Mouse (Mus musculus) kidney, embryonic 16.5 days (tissue): ENCODE data around the gene Klhl28. TPM values are rescaled to one million over a fixed set of nuclear protein-coding genes. Genes with fewer than 3 reads are reported as not detected.
A peak's percentile ranks its signal among the peaks of the same experiment; 100 is the strongest.

Experiments used
- ATAC-seq: fragments of 200-750 bp; cut with Nextera tagmentation; 2 replicates; pipeline ENCODE4 v1.8.0; 2017; ENCODE audit warnings: moderate TSS enrichment; ENCODE audit not compliant: low FRiP score, low TSS enrichment
- H3K27ac ChIP-seq: fragments of 300-500 bp; sonication (generic); 2 replicates; pipeline ENCODE4 v1.5.1; 2014; ENCODE audit warnings: low read length
- H3K27me3 ChIP-seq: fragments of 300-500 bp; sonication (generic); 2 replicates; pipeline ENCODE4 v1.6.1; 2014; ENCODE audit warnings: low read length, control low read depth, mixed read lengths; ENCODE audit not compliant: insufficient read depth
- H3K36me3 ChIP-seq: fragments of 300-500 bp; sonication (generic); 2 replicates; pipeline ENCODE4 v1.6.1; 2014; ENCODE audit warnings: low read length, control low read depth, mixed read lengths; ENCODE audit not compliant: insufficient read depth
- H3K4me1 ChIP-seq: fragments of 300-500 bp; sonication (generic); 2 replicates; pipeline ENCODE4 v1.6.1; 2014; ENCODE audit warnings: low read length, control low read depth, mixed read lengths; ENCODE audit not compliant: insufficient read depth
- H3K4me2 ChIP-seq: fragments of 300-500 bp; sonication (generic); replicated peaks from 2 replicates; pipeline ENCODE4 v1.6.1; 2014; ENCODE audit warnings: low read depth, low read length
- H3K4me3 ChIP-seq: fragments of 300-500 bp; sonication (generic); 2 replicates; pipeline ENCODE4 v1.5.1; 2014; ENCODE audit warnings: mild to moderate bottlenecking, low read length
- H3K9ac ChIP-seq: fragments of 300-500 bp; sonication (generic); replicated peaks from 2 replicates; pipeline ENCODE4 v1.6.1; 2014; ENCODE audit warnings: low read length
- H3K9me3 ChIP-seq: fragments of 300-500 bp; sonication (generic); 2 replicates; pipeline ENCODE4 v1.6.1; 2016; ENCODE audit warnings: low read length, control low read depth
- WGBS: fragments of 180-500 bp; shearing (Covaris S2); extraction: QIAGEN DNeasy Blood & Tissue Kit; methylation state at CpG from one replicate; pipeline ENCODE4 v1.1.7; 2014; 5-methylcytosine and 5-hydroxymethylcytosine counted together
- polyA plus RNA-seq: library from polyadenylated mRNA; unstranded; fragments of >200 nt; fragmentation: Nextera tagmentation; extraction: Ambion mirVana; gene quantifications from 2 replicates; pipeline ENCODE4 v1.2.1, GENCODE M21; 2015

The Klhl28 gene
- polyA plus RNA-seq, 1 experiment from 2014 or later, result 9.0 TPM

DNA sequence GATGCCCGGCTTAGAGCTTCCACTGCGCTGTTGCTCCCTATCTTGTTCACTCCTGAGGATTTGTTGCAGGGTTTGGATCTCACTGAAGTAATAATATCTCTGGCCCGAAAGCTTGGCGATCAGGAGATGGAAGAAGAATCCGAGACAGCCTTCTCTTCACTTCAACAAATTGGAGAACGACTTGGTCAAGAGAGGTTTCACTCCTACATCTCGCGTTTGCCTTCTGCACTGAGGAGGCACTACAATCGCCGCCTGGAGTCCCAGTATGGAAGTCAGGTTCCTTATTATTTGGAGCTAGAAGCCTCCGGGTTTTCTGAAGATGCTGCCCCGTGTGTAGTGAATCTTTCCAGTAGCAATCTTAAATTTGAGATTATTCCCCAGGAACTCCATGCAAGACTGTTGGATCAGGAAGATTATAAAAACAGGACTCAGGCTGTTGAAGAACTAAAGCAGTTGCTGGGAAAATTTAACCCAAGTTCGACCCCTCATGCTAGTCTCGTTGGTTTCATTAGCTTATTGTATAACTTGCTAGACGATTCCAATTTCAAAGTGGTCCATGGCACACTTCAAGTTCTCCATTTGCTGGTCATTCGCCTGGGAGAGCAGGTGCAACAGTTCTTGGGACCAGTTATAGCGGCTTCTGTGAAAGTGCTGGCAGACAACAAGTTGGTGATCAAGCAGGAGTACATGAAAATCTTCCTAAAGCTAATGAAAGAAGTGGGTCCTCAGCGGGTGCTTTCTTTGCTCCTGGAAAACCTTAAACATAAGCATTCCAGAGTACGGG is 1.5 kb upstream of the Klhl28 start:
- Histone ChIP-seq H3K4me2 (peak overlapping the region; percentile 95), H3K9me3 (no peaks in the 10 kb centered on the region), H3K9ac (peak overlapping the region; percentile 96), H3K27me3 (no peaks in the 10 kb centered on the region), H3K27ac (peak overlapping the region; percentile 94), H3K4me1 (peaks cover 32% of the 10 kb centered on the region), H3K4me3 (peak overlapping the region; percentile 79), H3K36me3 (no peaks in the 10 kb centered on the region)
- 3% methylated on average over 19 of the region's 19 CpGs for WGBS
- ATAC-seq, result no peak

DNA sequence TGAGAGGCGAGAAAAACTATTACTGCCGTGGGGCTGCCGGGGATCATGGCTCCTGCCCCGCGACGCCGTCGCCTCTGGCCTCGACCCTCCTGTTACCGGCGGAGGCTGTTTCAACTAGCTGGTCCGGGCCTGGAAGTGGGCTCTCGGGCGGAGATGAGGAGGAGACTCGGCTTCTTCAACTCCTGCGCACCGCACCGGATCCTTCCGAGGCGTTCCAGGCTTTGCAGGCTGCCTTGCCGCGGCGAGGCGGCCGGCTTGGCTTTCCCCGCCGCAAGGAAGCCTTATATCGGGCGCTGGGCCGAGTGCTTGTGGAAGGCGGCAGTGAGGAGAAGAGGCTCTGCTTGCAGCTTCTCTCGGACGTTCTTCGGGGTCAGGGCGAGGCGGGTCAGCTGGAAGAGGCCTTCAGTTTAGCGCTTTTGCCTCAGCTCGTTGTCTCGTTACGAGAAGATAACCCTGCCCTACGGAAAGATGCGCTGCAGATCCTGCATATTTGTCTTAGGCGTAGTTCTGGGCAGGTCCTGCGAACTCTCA is 832 bp upstream of the Klhl28 start:
- no peaks in the 10 kb centered on the region for H3K27me3 ChIP-seq
- peaks cover 28% of the 10 kb centered on the region for H3K4me1 ChIP-seq
- peak overlapping the region; percentile 94 for H3K27ac ChIP-seq
- peak overlapping the region; percentile 95 for H3K4me2 ChIP-seq
- peak; percentile 18; the same call in 1 of the 2 replicates for ATAC-seq
- whole genome bisulfite sequencing, result under 1% methylated on average over 44 of the region's 44 CpGs
- no peaks in the 10 kb centered on the region for H3K9me3 ChIP-seq
- peak overlapping the region; percentile 79 for H3K4me3 ChIP-seq
- peak overlapping the region; percentile 96 for H3K9ac ChIP-seq
- no peaks in the 10 kb centered on the region for H3K36me3 ChIP-seq

DNA sequence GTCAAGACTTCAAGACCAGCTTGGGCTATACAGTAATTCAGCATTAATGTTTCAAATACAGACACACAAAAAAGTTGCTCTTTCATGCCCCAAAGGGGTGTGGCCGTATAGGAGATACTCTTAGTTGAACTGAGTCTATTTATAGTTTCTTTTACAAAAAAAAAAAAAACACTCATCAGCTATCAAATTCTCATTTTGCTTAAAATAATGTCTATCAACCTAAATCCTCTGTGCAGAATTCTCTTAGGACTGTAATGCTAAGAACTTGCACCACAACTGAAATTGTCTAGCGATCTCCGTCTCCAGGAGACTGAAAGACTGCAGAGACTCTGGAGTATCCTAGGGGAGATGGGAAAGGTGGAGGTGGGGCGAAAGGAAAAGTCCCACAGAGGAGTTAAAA is 774 bp downstream of the Klhl28 start:
- WGBS, result 15% methylated on average over 4 of the region's 4 CpGs
- Histone ChIP-seq H3K4me3 (peak overlapping the region; percentile 79), H3K9ac (peak overlapping the region; percentile 70), H3K27me3 (no peaks in the 10 kb centered on the region), H3K4me2 (peak overlapping the region; percentile 92), H3K27ac (no peak overlapping the region), H3K9me3 (no peaks in the 10 kb centered on the region), H3K4me1 (peaks cover 16% of the 10 kb centered on the region), H3K36me3 (no peaks in the 10 kb centered on the region)
- no peak for ATAC-seq

DNA sequence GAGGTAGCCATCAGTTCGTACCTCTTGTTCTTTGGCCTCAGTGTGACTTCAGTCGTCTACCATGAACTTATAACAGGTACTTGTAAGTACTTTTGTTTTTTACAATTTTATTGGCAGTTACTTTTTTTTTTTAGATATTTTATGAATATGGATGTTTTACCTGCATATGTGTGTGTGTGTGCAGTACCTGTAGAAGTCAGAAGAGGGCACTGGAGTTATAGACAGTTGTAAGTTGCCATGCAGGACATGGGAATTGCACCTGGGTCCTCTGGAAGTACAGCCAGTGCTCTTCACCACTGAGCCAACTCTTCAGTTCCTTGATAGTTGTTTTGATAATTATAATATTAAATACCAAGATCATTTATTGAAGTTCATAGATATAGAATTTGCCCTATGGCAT is 27.8 kb downstream of the Klhl28 start:
- no peaks in the 10 kb centered on the region for H3K9me3 ChIP-seq
- no peak overlapping the region for H3K27ac ChIP-seq
- 89% methylated on average over 2 of the region's 2 CpGs for WGBS
- peaks cover 9% of the 10 kb centered on the region; the same call in 1 of the 2 replicates for H3K36me3 ChIP-seq
- H3K4me1 ChIP-seq, result no peaks in the 10 kb centered on the region
- no peak overlapping the region for H3K9ac ChIP-seq
- no peak overlapping the region for H3K4me3 ChIP-seq
- H3K4me2 ChIP-seq, result no peak overlapping the region
- H3K27me3 ChIP-seq, result no peaks in the 10 kb centered on the region
- ATAC-seq, result no peak

DNA sequence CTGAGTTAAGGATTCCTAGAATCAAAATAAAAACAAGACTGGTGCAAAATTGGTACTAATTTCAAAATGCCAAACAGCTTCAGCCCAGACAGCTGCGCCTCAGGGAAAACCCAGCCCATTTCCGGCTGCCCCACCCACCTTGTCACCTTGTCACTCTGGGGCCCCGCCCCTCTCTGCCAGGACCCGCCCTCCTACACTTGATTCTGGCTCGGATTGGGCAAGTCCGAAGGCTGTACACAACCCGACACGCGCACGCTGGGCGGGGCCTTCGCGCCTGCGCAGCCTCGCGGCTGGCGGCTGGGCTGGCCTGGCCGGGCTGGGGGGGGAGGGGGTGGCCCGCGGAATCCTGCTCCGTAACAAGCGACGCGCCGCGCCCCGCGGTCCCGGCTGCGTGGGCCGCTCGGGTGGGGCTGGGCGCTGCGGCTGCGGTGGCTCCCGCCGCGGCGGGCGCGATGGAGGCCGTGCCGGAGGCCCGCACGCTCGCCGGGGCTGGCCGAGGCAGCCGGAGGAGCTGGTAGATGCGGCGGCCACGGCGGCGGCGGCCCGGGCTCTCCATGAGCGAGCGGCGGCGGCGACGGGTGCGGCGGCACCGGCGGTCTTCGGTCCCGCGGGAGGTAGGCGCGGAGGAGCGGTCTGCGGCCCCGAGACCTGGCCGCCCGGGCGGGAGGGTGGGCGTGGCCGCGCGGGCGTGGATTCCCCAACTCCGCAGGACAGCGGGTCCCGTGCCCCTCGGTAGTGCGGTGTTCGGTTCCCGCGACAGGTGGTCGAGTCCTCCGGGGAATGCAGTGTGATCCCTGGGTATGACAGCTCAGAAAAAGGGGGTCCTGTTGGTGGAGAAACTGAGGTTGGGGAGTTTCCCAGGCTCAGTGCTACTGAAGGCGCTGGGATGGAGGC is 47.5 kb downstream of the Klhl28 start, which contains the start of gene Gm527:
Gm527 (plus strand) TSS at position 329 of the 894 bp plus-strand sequence.
- H3K9me3 ChIP-seq, result no peaks in the 10 kb centered on the region
- H3K36me3 ChIP-seq, result no peaks in the 10 kb centered on the region
- H3K4me1 ChIP-seq, result no peaks in the 10 kb centered on the region
- H3K9ac ChIP-seq, result peak within 1 kb of the TSS; percentile 83
- H3K27ac ChIP-seq, result no peak within 1 kb of the TSS
- H3K27me3 ChIP-seq, result no peaks in the 10 kb centered on the region
- under 1% methylated on average over 59 of the region's 93 CpGs for WGBS
- H3K4me3 ChIP-seq, result peak within 1 kb of the TSS; percentile 83
- H3K4me2 ChIP-seq, result peak within 1 kb of the TSS; percentile 94
- ATAC-seq, result peak; percentile 100

DNA sequence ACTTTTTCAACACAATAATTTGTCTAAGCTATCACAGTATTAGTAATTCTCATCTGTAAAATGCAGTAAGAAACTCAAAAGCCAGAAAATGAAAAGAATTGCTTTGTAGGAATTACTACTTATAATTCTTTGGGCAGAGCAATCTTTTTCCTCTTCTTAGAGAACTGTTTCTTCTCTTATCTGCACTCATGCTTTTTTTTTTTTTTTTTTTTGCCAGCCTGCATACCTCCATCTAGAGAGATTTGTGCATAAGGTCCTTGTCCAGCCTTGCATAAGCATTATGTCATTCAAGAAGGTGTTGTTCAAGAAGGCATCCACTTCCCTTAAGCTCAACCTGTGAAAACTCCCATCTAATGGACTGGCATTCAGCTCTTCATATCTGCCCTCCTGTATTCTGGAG is 48.6 kb downstream of the Klhl28 start:
- Histone ChIP-seq H3K36me3 (no peaks in the 10 kb centered on the region), H3K4me2 (no peak overlapping the region), H3K9me3 (no peaks in the 10 kb centered on the region), H3K27me3 (no peaks in the 10 kb centered on the region), H3K27ac (no peak overlapping the region), H3K4me1 (no peaks in the 10 kb centered on the region), H3K9ac (no peak overlapping the region), H3K4me3 (no peak overlapping the region)
- ATAC-seq, result no peak

DNA sequence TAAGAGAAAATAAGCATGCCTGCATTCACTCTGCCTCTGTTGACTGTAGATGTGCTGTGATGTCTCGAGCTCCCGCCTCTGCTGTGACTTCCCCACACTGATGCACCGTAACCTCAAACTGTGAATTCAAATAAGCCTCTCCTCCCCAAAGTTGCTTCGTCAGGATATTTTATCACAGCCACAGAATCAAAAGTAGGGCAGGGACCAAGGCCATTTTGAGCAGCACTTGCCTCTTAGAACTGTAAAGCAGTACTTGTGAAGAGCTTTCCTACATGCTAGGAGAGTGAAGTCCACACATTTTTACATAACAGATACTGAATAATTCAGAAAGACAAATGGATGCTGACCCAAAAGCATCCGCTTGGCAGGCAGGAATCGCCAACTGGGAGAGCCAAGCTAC is 52.3 kb downstream of the Klhl28 start:
- H3K27ac ChIP-seq, result no peak overlapping the region

DNA sequence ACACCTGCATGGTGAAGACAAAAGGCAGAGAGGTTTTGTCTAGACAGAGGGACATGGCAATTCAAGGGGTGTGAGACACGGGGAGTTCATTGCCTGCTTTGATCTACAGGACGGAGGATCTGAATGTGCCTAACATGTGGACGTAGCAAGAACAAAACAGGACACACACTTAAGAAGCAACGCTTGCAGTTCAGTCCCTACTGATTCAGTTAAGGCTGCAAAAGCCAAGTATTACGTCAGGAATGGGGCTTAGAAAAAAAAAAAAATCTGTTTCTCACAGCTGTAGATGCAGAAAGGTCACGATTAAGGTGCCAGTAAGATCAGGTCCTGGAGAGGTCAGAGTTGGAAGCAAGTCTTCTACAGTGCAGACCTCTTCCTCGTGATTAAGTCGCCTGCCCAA is 62.1 kb downstream of the Klhl28 start:
- ATAC-seq, result no peak
- 55% methylated on average over 8 of the region's 8 CpGs for WGBS
- H3K9ac ChIP-seq, result no peak overlapping the region
- no peak overlapping the region for H3K4me3 ChIP-seq
- no peak overlapping the region for H3K4me2 ChIP-seq
- H3K27me3 ChIP-seq, result no peaks in the 10 kb centered on the region
- H3K27ac ChIP-seq, result no peak overlapping the region
- H3K36me3 ChIP-seq, result no peaks in the 10 kb centered on the region
- H3K4me1 ChIP-seq, result peaks cover 12% of the 10 kb centered on the region
- H3K9me3 ChIP-seq, result no peaks in the 10 kb centered on the region

More for the DNA sequence above, 52.3 kb downstream of the Klhl28 start:
- 68% methylated on average over 6 of the region's 6 CpGs for WGBS
- Histone ChIP-seq H3K36me3 (no peaks in the 10 kb centered on the region), H3K4me1 (no peaks in the 10 kb centered on the region), H3K4me3 (no peak overlapping the region), H3K4me2 (no peak overlapping the region), H3K9me3 (no peaks in the 10 kb centered on the region), H3K9ac (no peak overlapping the region), H3K27me3 (no peaks in the 10 kb centered on the region)
- no peak for ATAC-seq

DNA sequence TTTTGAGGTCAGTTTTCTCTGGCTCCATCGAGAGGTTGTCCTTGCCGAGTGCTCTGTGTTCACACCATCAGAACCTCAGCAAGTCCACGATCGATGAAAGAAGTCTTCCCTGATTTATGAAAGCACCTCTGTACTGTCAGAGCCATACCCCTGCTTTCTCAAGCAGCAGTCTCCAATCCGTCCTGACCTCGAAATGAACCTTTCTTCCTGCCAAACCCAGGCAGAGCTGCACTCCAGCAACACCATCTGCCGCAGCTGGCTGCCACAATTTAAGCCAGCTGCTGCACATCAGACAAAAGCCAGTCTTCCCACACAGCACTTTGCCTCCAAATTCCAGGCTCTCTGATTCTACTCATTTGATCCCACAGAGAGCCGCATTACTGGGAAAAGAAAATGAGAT is 62.8 kb downstream of the Klhl28 start:
- H3K9me3 ChIP-seq, result no peaks in the 10 kb centered on the region
- H3K27me3 ChIP-seq, result no peaks in the 10 kb centered on the region
- peak overlapping the region; percentile 22; the same call in 1 of the 2 replicates for H3K4me2 ChIP-seq
- no peaks in the 10 kb centered on the region for H3K36me3 ChIP-seq
- H3K9ac ChIP-seq, result no peak overlapping the region
- peak; percentile 83 for ATAC-seq
- WGBS, result 5% methylated on average over 8 of the region's 8 CpGs
- H3K4me1 ChIP-seq, result peaks cover 12% of the 10 kb centered on the region
- H3K27ac ChIP-seq, result no peak overlapping the region
- H3K4me3 ChIP-seq, result no peak overlapping the region
